Mouse (Mus musculus) ZHBTc4 (cell line): ENCODE data around the gene Gm12800.
"Not testable (repeated sequence)": the region's sequence is repeated elsewhere in the genome, so short reads cannot be mapped to it uniquely, and the experiment has no call there.

ENCODE experiments used
- DNase-seq: peaks from one replicate; pipeline ENCODE4 v3.0.0-alpha.2; 2011; ENCODE audit warnings: low read depth, low spot score

Gene Gm12800

GRCm38 (mm10) chr4:101908821-101909220 lies at the start of gene Gm12800:
Gene Gm12800 (plus strand): TSS chr4:101909121.
- not testable (repeated sequence) for DNase-seq

- peak; percentile 94 for DNase-seq
Observed at GRCm38 (mm10) chr4:101860873-101861272, 48.0 kb upstream of the Gm12800 start.

- peak; percentile 37 for DNase-seq
Observed at GRCm38 (mm10) chr4:101862289-101862688, 46.6 kb upstream of the Gm12800 start.

GRCm38 (mm10) chr4:101872031-101872430 lies 36.9 kb upstream of the Gm12800 start:
- DNase-seq, result peak; percentile 68

- not testable (repeated sequence) for DNase-seq
Observed at GRCm38 (mm10) chr4:101875687-101876086, 33.2 kb upstream of the Gm12800 start.

GRCm38 (mm10) chr4:101883641-101884040 lies 25.3 kb upstream of the Gm12800 start:
- peak; percentile 92 for DNase-seq

GRCm38 (mm10) chr4:101889377-101889776 lies 19.5 kb upstream of the Gm12800 start:
- DNase-seq, result peak; percentile 93

- peak; percentile 59 for DNase-seq
Observed at GRCm38 (mm10) chr4:101893656-101894420, 15.1 kb upstream of the Gm12800 start, which contains the start of gene C130073F10Rik. Gene C130073F10Rik (minus strand): TSS chr4:101893789.

- DNase-seq, result not testable (repeated sequence)
Observed at GRCm38 (mm10) chr4:101940107-101940506, 31.2 kb downstream of the Gm12800 start, which contains the start of gene Gm12794. Gene Gm12794 (plus strand): TSS chr4:101940407.
